Mouse (Mus musculus) cerebellum, postnatal 25 days (tissue): ENCODE results near the gene Atxn1.

Source experiments
- DNase-seq, 2 experiments: peaks; one replicate each; pipeline ENCODE4 v3.0.0; 2021; ENCODE audit warnings: mixed read lengths in 2 of 2

The Atxn1 gene

GRCm38 (mm10) chr13:45894234-45894633 lies 70.6 kb downstream of the Atxn1 start:
- no peak for DNase-seq

DNA sequence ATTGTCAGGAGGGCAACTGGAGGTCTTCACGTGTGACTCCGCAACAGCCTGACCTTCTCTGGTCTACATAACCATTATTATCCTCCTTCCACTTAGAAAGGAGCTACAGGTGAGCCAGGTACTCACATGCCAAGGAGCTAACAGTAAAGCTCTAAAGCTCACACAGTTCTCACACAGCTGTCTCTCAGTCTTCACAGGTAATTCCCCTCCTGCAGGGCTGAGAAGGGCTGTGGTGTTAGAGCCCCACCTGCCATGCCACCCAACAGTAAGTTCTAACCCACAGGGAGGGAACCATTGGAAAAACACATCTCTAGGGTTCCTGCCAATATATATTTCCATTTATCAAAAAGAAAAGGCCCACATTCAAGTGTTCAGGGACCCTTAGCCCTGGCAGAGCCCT lies 73.7 kb downstream of the Atxn1 start:
- DNase-seq: no peak

- peak in 1 of 2 experiments; percentile 61 for DNase-seq
Measured at GRCm38 (mm10) chr13:45888953-45889749, 75.7 kb downstream of the Atxn1 start.

GRCm38 (mm10) chr13:45884878-45885277 lies 79.9 kb downstream of the Atxn1 start:
- no peak for DNase-seq

- no peak for DNase-seq
Measured at GRCm38 (mm10) chr13:45883791-45884238, 81.0 kb downstream of the Atxn1 start.

DNA sequence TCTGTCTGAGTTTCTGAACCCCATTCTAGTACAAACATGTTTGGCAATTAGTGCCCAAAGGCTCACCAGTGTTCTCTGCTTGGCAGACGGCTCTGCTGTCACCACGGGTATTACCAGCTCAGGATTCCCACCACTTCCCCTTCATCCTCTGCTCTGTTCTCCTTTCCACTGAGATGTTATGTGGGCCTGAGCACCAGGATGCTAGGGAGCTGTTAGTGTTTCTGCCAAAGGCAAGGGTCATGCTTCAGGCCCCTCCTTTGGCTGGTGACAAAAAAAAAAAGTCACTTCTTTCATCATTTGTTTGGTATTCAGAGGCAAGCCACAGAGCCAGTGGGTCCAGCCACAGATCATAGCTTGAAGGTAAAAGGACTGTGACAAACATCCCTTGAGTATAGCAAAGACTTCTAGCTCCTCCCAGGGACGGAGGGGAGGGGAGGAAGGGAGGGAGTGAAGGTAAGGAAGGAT lies 81.8 kb downstream of the Atxn1 start:
- no peak for DNase-seq

GRCm38 (mm10) chr13:45880543-45880845 lies 84.3 kb downstream of the Atxn1 start:
- no peak for DNase-seq

- DNase-seq: no peak
Measured at GRCm38 (mm10) chr13:45879746-45880542, 84.9 kb downstream of the Atxn1 start.

DNA sequence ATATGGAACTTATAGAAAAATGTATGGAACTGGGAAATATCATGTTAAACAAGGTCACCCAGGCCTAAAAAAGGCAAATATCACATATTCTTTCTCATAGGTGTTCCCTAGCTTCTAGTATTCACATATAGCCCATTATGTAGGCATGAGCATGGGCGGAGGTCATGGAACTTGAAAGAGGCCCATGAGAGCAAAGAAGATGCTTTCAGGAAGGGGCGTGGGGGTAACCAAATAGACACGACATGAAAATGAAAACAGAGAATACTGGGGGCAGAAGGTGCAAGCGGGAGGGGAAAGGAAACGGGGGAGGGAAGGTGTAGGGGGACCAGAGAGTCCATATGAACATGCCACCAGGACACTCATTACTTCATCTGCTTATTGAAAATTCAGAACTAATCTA lies 87.9 kb downstream of the Atxn1 start:
- no peak for DNase-seq

- DNase-seq: no peak
Measured at GRCm38 (mm10) chr13:45876368-45876760, 88.4 kb downstream of the Atxn1 start.

GRCm38 (mm10) chr13:45875686-45876367 lies 89.0 kb downstream of the Atxn1 start:
- DNase-seq: no peak

DNA sequence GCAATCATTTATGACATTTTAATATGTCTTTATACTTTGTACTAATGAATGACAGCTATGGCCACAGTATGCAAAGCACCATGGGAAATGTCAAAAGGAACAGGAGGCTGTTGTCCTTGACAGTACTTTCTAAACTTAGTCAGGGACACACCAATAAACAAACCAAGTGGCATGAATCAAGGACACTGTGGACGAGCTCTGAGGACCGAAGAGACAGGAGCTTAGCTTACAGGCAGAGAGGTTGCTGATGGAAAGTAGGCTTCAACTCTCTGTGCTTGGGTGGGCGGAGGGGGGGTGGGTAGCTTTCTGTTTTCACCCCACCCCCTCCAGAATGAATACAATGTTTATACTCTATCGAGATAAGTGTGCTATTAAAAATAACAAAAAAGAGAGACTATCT lies 90.6 kb downstream of the Atxn1 start:
- DNase-seq: no peak

- no peak for DNase-seq
Measured at GRCm38 (mm10) chr13:45872966-45873365, 91.8 kb downstream of the Atxn1 start.

GRCm38 (mm10) chr13:45872041-45872746 lies 92.6 kb downstream of the Atxn1 start:
- DNase-seq: no peak

DNA sequence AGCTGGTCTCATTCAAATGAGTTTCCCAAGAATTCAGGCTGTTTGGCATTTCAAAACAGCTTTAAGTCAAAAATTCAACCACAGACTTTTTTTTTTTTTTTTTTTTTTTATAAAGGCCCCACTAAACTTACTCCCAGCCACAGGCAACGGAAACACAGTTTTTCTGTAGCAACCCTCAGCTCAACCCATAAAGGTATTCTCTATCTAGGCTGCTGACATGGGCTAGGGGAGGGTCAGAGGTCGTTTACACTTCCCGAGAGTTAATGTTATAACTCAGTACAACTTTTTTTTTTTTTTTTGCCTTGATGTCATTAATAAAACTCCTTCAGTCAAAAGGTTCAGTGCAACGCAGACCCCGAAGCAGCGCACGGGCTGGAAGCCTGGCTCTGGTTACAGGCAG lies 93.3 kb downstream of the Atxn1 start:
- DNase-seq: no peak

DNA sequence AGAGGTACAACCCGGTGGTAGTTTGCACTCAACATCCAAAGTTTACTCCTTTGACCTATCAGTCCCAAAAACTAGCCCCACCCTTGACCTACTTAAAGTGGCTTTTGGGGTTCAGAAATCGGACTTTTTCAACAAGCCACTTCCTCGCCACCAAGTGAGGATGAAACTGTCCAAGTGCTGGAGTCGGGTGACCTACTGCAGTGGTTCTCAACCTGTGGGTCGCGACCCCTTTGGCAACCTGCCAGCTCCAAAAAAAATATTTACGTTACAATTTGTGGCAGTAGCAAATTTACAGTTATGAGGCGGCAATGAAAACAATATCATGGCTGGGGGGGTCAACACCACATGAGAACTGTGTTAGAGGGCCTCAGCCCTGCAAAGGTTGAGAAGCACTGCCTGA lies 95.9 kb downstream of the Atxn1 start:
- no peak for DNase-seq

GRCm38 (mm10) chr13:45867273-45867672 lies 97.5 kb downstream of the Atxn1 start:
- DNase-seq: peak in 1 of 2 experiments; percentile 43

DNA sequence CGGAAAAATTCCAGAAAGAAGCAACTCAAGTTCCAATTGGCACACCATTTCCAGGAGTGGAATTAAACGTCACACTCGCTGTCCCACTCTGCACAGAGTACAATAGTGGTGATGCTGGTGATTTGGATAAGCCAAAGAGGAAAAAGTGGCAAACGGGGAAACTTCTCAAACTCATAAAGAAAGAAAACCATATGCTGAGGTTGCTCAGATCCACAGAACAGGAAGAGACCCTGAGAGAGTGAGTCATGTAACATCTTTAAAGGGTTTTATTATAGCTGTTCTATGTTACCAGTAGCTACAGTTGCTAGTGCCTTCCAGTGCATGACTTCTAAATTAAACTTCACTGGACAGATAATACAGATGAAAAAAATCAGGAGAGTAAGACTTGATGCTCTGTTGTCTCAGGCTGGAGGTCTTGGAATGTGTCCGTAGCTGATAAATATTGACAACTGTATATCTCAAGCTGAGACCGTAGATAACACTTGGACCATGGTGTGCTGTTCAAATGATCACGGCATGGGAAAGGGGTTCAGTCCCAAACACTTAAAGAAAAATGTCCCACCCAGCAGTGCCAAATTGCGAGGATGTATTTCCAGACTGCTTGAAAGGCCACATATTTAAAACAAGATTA lies 98.1 kb downstream of the Atxn1 start:
- DNase-seq: no peak

DNA sequence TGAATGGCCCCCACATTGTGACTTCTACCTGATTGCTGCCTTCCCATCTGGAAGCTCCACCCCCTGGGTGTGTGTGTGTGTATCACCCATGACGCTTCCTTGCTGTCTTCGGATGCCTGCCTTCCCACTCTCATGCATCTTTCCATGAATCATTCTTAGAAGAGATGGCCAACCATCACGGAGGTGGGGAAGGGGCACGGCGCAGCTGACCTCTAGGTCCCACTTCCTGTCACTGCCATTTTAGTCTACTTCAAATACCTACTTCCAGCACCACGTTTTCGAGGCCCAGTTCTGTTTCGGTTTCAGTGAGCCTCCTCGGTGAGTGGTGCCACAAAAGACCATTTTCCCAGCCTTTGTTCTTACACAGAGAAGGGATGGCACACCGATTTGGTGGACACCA lies 99.2 kb downstream of the Atxn1 start:
- no peak for DNase-seq

- DNase-seq: no peak
Measured at GRCm38 (mm10) chr13:45863779-45864178, 101.0 kb downstream of the Atxn1 start.

DNA sequence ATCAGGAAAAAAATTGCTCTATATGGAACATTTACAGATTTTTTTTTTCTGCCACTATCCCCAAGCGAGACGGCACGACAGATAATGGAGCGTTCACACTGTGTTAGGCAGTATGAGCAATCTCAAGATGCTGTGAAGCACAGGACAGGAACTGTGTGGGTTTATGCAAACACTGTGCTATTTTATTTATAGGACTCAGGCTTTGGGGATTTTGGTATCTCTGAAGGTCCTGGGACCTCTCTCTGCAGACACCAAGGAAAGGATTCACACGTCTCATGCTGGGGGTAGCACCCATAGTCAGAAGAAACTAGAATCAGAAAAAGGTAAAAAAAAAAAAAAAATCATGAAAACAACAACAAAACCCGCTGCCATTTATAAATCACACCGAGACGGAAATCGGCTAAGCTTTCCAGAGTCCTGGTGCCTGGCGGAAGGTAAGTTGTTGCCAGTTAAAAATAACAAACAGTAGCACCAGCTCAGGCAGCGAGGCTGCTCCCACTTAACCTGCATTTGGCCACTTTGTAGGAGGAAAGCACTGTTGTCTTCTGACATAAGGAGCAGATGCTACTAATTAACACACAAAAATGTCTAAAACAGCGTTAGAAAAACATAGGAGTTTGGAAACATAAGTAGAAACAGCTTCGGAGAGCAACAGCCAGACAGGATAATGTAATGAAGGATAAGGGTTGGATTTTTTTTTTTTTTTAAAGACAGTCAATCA lies 102.8 kb downstream of the Atxn1 start:
- DNase-seq: no peak

DNA sequence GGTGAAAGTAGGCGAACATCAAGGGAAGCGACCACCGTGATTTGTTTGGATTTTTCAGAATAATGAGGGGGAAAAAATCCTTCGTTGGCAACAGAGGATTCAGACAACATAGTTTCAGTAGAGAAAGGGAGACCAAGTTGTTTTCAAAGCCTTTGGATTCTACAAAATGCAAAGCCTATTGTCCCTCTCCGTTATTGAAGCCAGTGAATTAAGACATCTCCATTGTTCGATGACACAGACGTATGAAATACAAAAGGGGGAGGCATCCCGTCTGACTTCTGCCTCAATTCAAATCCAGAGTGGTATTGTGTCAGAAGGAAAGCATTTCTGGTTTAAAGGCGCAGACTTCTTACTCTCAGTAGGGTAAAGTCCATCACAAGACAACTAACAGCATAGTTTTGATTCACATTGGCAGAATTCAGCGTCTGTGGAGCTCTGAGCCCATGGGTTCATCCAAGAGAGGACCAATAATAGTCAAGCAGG lies 103.7 kb downstream of the Atxn1 start:
- DNase-seq: no peak
